Mouse (Mus musculus): ENCODE results near the gene Nfib. TPM values are rescaled to one million over a fixed set of nuclear protein-coding genes. Genes with fewer than 3 reads are reported as not detected.

Gene Nfib
- polyA plus RNA-seq, 1 experiment from 2014 or later = 113 TPM

GRCm38 (mm10) chr4:82298606-82299005 is 406.9 kb downstream of the Nfib start:
- Histone ChIP-seq H3K27ac (no peak overlapping the region), H3K9me3 (no peaks in the 10 kb centered on the region), H3K4me2 (no peak overlapping the region), H3K4me3 (no peak overlapping the region), H3K9ac (no peak overlapping the region), H3K36me3 (peaks cover 9% of the 10 kb centered on the region; the same call in 1 of the 2 replicates), H3K27me3 (no peaks in the 10 kb centered on the region), H3K4me1 (0 out of 2 replicates have a peak, but pooled peaks cover 3% of the 10 kb centered on the region)
- 83% methylated on average over 1 of the region's 1 CpGs for WGBS
- no peak for ATAC-seq (ENCODE audit: insufficient number of reproducible peaks, low FRiP score, low TSS enrichment, low read depth)

- H3K9ac ChIP-seq = no peak overlapping the region
- H3K27ac ChIP-seq = no peak overlapping the region
- WGBS = 82% methylated on average over 2 of the region's 2 CpGs
- no peak for ATAC-seq (ENCODE audit: insufficient number of reproducible peaks, low FRiP score, low TSS enrichment, low read depth)
- peaks cover 9% of the 10 kb centered on the region; the same call in 1 of the 2 replicates for H3K36me3 ChIP-seq
- no peak overlapping the region for H3K4me2 ChIP-seq
- no peaks in the 10 kb centered on the region for H3K27me3 ChIP-seq
- H3K4me3 ChIP-seq = no peak overlapping the region
- no peaks in the 10 kb centered on the region for H3K9me3 ChIP-seq
- H3K4me1 ChIP-seq = 0 out of 2 replicates have a peak, but pooled peaks cover 3% of the 10 kb centered on the region
Observed at GRCm38 (mm10) chr4:82297562-82297961, 408.0 kb downstream of the Nfib start.

GRCm38 (mm10) chr4:82294066-82294465 is 411.5 kb downstream of the Nfib start:
- H3K27ac ChIP-seq = no peak overlapping the region
- H3K4me1 ChIP-seq = peaks cover 14% of the 10 kb centered on the region; the same call in 1 of the 2 replicates
- H3K9ac ChIP-seq = no peak overlapping the region
- WGBS = 76% methylated on average over 1 of the region's 1 CpGs
- no peak overlapping the region for H3K4me3 ChIP-seq
- peaks cover 11% of the 10 kb centered on the region; the same call in 1 of the 2 replicates for H3K36me3 ChIP-seq
- H3K27me3 ChIP-seq = no peaks in the 10 kb centered on the region
- no peaks in the 10 kb centered on the region for H3K9me3 ChIP-seq
- ATAC-seq (ENCODE audit: insufficient number of reproducible peaks, low FRiP score, low TSS enrichment, low read depth) = no peak
- no peak overlapping the region for H3K4me2 ChIP-seq

GRCm38 (mm10) chr4:82291174-82291847 is 414.2 kb downstream of the Nfib start:
- H3K27ac ChIP-seq = no peak overlapping the region
- H3K9ac ChIP-seq = no peak overlapping the region
- no peaks in the 10 kb centered on the region for H3K27me3 ChIP-seq
- no peak for ATAC-seq (ENCODE audit: insufficient number of reproducible peaks, low FRiP score, low TSS enrichment, low read depth)
- no peak overlapping the region for H3K4me2 ChIP-seq
- H3K9me3 ChIP-seq = no peaks in the 10 kb centered on the region
- peaks cover 14% of the 10 kb centered on the region; the same call in 1 of the 2 replicates for H3K4me1 ChIP-seq
- WGBS = 69% methylated on average over 4 of the region's 4 CpGs
- H3K36me3 ChIP-seq = peaks cover 11% of the 10 kb centered on the region
- H3K4me3 ChIP-seq = no peak overlapping the region

GRCm38 (mm10) chr4:82290623-82291022 is 414.9 kb downstream of the Nfib start:
- no peaks in the 10 kb centered on the region for H3K9me3 ChIP-seq
- no peak for ATAC-seq (ENCODE audit: insufficient number of reproducible peaks, low FRiP score, low TSS enrichment, low read depth)
- peak overlapping the region; percentile 67 for H3K27ac ChIP-seq
- H3K4me1 ChIP-seq = peaks cover 14% of the 10 kb centered on the region; the same call in 1 of the 2 replicates
- H3K9ac ChIP-seq = no peak overlapping the region
- no peak overlapping the region for H3K4me3 ChIP-seq
- WGBS = 55% methylated on average over 9 of the region's 9 CpGs
- H3K27me3 ChIP-seq = no peaks in the 10 kb centered on the region
- no peak overlapping the region for H3K4me2 ChIP-seq
- H3K36me3 ChIP-seq = peaks cover 9% of the 10 kb centered on the region; the same call in 1 of the 2 replicates

- WGBS = 47% methylated on average over 7 of the region's 7 CpGs
- Histone ChIP-seq H3K4me2 (no peak overlapping the region), H3K9ac (no peak overlapping the region), H3K9me3 (no peaks in the 10 kb centered on the region), H3K27me3 (no peaks in the 10 kb centered on the region), H3K4me3 (no peak overlapping the region), H3K4me1 (peaks cover 14% of the 10 kb centered on the region; the same call in 1 of the 2 replicates), H3K27ac (peak overlapping the region; percentile 67), H3K36me3 (peaks cover 5% of the 10 kb centered on the region; the same call in 1 of the 2 replicates)
- ATAC-seq (ENCODE audit: insufficient number of reproducible peaks, low FRiP score, low TSS enrichment, low read depth) = no peak; the same call in 1 of the 2 replicates
Observed at GRCm38 (mm10) chr4:82289596-82289995, 416.0 kb downstream of the Nfib start.

GRCm38 (mm10) chr4:82288138-82288537 is 417.4 kb downstream of the Nfib start:
- H3K36me3 ChIP-seq = peaks cover 5% of the 10 kb centered on the region; the same call in 1 of the 2 replicates
- H3K9me3 ChIP-seq = no peaks in the 10 kb centered on the region
- H3K4me2 ChIP-seq = no peak overlapping the region
- H3K27me3 ChIP-seq = no peaks in the 10 kb centered on the region
- ATAC-seq (ENCODE audit: insufficient number of reproducible peaks, low FRiP score, low TSS enrichment, low read depth) = no peak
- WGBS = 85% methylated on average over 2 of the region's 2 CpGs
- H3K9ac ChIP-seq = no peak overlapping the region
- H3K4me1 ChIP-seq = peaks cover 16% of the 10 kb centered on the region; the same call in 1 of the 2 replicates
- H3K27ac ChIP-seq = no peak overlapping the region
- H3K4me3 ChIP-seq = no peak overlapping the region

- H3K9me3 ChIP-seq = no peaks in the 10 kb centered on the region
- ATAC-seq (ENCODE audit: insufficient number of reproducible peaks, low FRiP score, low TSS enrichment, low read depth) = no peak
- H3K4me2 ChIP-seq = no peak overlapping the region
- 82% methylated on average over 2 of the region's 2 CpGs for WGBS
- no peak overlapping the region for H3K27ac ChIP-seq
- no peaks in the 10 kb centered on the region for H3K27me3 ChIP-seq
- no peak overlapping the region for H3K9ac ChIP-seq
- peaks cover 16% of the 10 kb centered on the region; the same call in 1 of the 2 replicates for H3K4me1 ChIP-seq
- H3K4me3 ChIP-seq = no peak overlapping the region
- peaks cover 5% of the 10 kb centered on the region; the same call in 1 of the 2 replicates for H3K36me3 ChIP-seq
Observed at GRCm38 (mm10) chr4:82287454-82287853, 418.1 kb downstream of the Nfib start.

- 79% methylated on average over 2 of the region's 2 CpGs for WGBS
- H3K9ac ChIP-seq = no peak overlapping the region
- no peaks in the 10 kb centered on the region for H3K27me3 ChIP-seq
- peaks cover 5% of the 10 kb centered on the region; the same call in 1 of the 2 replicates for H3K36me3 ChIP-seq
- H3K9me3 ChIP-seq = no peaks in the 10 kb centered on the region
- no peak overlapping the region for H3K4me3 ChIP-seq
- ATAC-seq (ENCODE audit: insufficient number of reproducible peaks, low FRiP score, low TSS enrichment, low read depth) = no peak
- H3K4me2 ChIP-seq = no peak overlapping the region
- peaks cover 16% of the 10 kb centered on the region; the same call in 1 of the 2 replicates for H3K4me1 ChIP-seq
- H3K27ac ChIP-seq = no peak overlapping the region; the same call in 1 of the 2 replicates
Observed at GRCm38 (mm10) chr4:82286931-82287330, 418.6 kb downstream of the Nfib start.

- no peak overlapping the region for H3K9ac ChIP-seq
- peak overlapping the region; percentile 55 for H3K27ac ChIP-seq
- H3K4me2 ChIP-seq = no peak overlapping the region
- no peaks in the 10 kb centered on the region for H3K27me3 ChIP-seq
- WGBS = 66% methylated on average over 6 of the region's 6 CpGs
- no peak for ATAC-seq (ENCODE audit: insufficient number of reproducible peaks, low FRiP score, low TSS enrichment, low read depth)
- H3K4me1 ChIP-seq = 0 out of 2 replicates have a peak, but pooled peaks cover 5% of the 10 kb centered on the region
- H3K9me3 ChIP-seq = no peaks in the 10 kb centered on the region
- H3K36me3 ChIP-seq = peaks cover 3% of the 10 kb centered on the region; the same call in 1 of the 2 replicates
- H3K4me3 ChIP-seq = no peak overlapping the region
Observed at GRCm38 (mm10) chr4:82283536-82283935, 422.0 kb downstream of the Nfib start.

- Histone ChIP-seq H3K27ac (peak overlapping the region; percentile 54; the same call in 1 of the 2 replicates), H3K27me3 (no peaks in the 10 kb centered on the region)
Observed at GRCm38 (mm10) chr4:82275996-82276395, 429.6 kb downstream of the Nfib start.

GRCm38 (mm10) chr4:82273049-82273754 is 432.3 kb downstream of the Nfib start:
- Histone ChIP-seq H3K27ac (peak overlapping the region; percentile 79), H3K4me1 (peaks cover 27% of the 10 kb centered on the region)

More at GRCm38 (mm10) chr4:82275996-82276395, 429.6 kb downstream of the Nfib start:
- Histone ChIP-seq H3K4me1 (peaks cover 17% of the 10 kb centered on the region), H3K9me3 (no peaks in the 10 kb centered on the region), H3K4me3 (no peak overlapping the region), H3K36me3 (no peaks in the 10 kb centered on the region), H3K4me2 (no peak overlapping the region), H3K9ac (no peak overlapping the region)
- WGBS = 36% methylated on average over 2 of the region's 2 CpGs
- no peak for ATAC-seq (ENCODE audit: insufficient number of reproducible peaks, low FRiP score, low TSS enrichment, low read depth)

More at GRCm38 (mm10) chr4:82273049-82273754, 432.3 kb downstream of the Nfib start:
- ATAC-seq (ENCODE audit: insufficient number of reproducible peaks, low FRiP score, low TSS enrichment, low read depth) = no peak
- H3K9ac ChIP-seq = no peak overlapping the region
- no peaks in the 10 kb centered on the region for H3K27me3 ChIP-seq
- H3K9me3 ChIP-seq = no peaks in the 10 kb centered on the region
- no peak overlapping the region for H3K4me2 ChIP-seq
- H3K36me3 ChIP-seq = no peaks in the 10 kb centered on the region
- no peak overlapping the region for H3K4me3 ChIP-seq
- 57% methylated on average over 4 of the region's 4 CpGs for WGBS

All from limb, embryonic 15.5 days (tissue).